Mouse (Mus musculus) liver, embryonic 14 days (tissue): ENCODE data around the gene Igtp. TPM values are rescaled to one million over a fixed set of nuclear protein-coding genes. Genes with fewer than 3 reads are reported as not detected.

ENCODE experiments used
- polyA plus RNA-seq: library from polyadenylated mRNA; depleted of rRNA; stranded (reverse); fragments of >200 nt; gene quantifications from 2 replicates; pipeline ENCODE4 v1.2.3, GENCODE M21; 2012; rRNA removed

The Igtp gene
- 5.5 and 8.0 TPM in 2 replicates for polyA plus RNA-seq

GRCm38 (mm10) chr11:58199229-58200037 is at the start of gene Igtp, which contains the start of gene Irgm2:
Gene Igtp (plus strand): TSS chr11:58199556.
Gene Irgm2 (plus strand): TSS chr11:58199618.

GRCm38 (mm10) chr11:58168167-58168915 is 31.0 kb upstream of the Igtp start, which contains the start of gene Gemin5:
Gene Gemin5 (minus strand): TSS chr11:58168539.

DNA sequence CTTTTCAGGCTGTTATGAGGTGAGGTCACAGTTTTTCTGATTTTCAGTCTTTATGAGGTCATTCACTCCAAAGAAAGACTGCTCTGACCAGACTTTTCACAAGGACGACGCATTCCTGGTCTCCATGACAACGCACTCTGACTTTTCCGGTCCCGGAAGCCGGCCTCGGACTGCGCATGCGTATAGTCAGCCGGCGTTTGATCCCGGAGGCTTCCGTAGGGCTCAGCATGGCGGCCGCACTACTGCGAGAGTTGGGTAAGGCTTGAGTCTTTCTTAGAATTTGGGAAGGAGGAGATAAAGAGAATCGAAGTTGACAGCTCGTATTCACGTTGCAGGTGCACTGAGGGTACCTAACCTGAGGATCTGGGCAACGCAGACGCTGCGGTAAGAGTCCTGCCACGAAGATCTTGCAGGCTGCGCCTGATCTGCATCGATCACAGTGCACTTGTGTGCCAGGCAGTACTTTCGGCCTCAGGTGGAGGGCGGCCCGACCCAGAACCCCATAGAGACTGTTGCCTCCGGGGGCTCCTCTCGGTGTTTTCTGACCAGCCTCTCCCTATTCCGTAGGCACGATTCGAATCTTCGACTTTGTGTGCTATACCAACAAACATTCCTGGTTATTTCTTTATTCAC is 27.8 kb upstream of the Igtp start, which contains the start of gene Mrpl22:
Gene Mrpl22, plus strand, starts transcription at position 203 of the 633 bp plus-strand sequence.

Other genes starting within 250 kb of the Igtp start
- 24.5 and 26.5 TPM in 2 replicates for gene Larp1, start 190.5 kb upstream of the Igtp start, polyA plus RNA-seq
- not detected in 2 replicates for gene Gm12248, start 106.4 kb upstream of the Igtp start, polyA plus RNA-seq
- 24.6 and 27.2 TPM in 2 replicates for gene Cnot8, start 95.4 kb upstream of the Igtp start, polyA plus RNA-seq
- 5.3 and 6.5 TPM in 2 replicates for gene Gemin5, start 31.0 kb upstream of the Igtp start, polyA plus RNA-seq
- 68.9 and 70.7 TPM in 2 replicates for gene Mrpl22, start 27.9 kb upstream of the Igtp start, polyA plus RNA-seq
- 3.3 and 4.7 TPM in 2 replicates for gene Irgm2, start 62 bp downstream of the Igtp start, polyA plus RNA-seq
- gene 4930438A08Rik, start 75.2 kb downstream of the Igtp start, polyA plus RNA-seq: 0.44 and 0.82 TPM in 2 replicates
- gene Zfp692, start 107.5 kb downstream of the Igtp start, polyA plus RNA-seq: 17.1 and 18.8 TPM in 2 replicates
- gene Zfp672, start 130.8 kb downstream of the Igtp start, polyA plus RNA-seq: 19.2 and 22.1 TPM in 2 replicates
- gene Sh3bp5l, start 131.2 kb downstream of the Igtp start, polyA plus RNA-seq: 8.1 and 9.0 TPM in 2 replicates
- 0.03 TPM in 1 of 2 replicates, not detected in the other for gene Lypd8, start 179.5 kb downstream of the Igtp start, polyA plus RNA-seq
- not detected in 2 replicates for gene 1810065E05Rik, start 221.6 kb downstream of the Igtp start, polyA plus RNA-seq
- gene Gm12253, start 233.0 kb downstream of the Igtp start, polyA plus RNA-seq: not detected in 2 replicates